Mouse (Mus musculus) kidney, embryonic 16.5 days (tissue): ENCODE data around the gene Dexi. TPM values are rescaled to one million over a fixed set of nuclear protein-coding genes. Genes with fewer than 3 reads are reported as not detected.
A peak's percentile ranks its signal among the peaks of the same experiment; 100 is the strongest.

Experiments
- ATAC-seq: fragments of 200-750 bp; cut with Nextera tagmentation; 2 replicates; pipeline ENCODE4 v1.8.0; 2017; ENCODE audit warnings: moderate TSS enrichment; ENCODE audit not compliant: low FRiP score, low TSS enrichment
- H3K27ac ChIP-seq: fragments of 300-500 bp; sonication (generic); 2 replicates; pipeline ENCODE4 v1.5.1; 2014; ENCODE audit warnings: low read length
- H3K27me3 ChIP-seq: fragments of 300-500 bp; sonication (generic); 2 replicates; pipeline ENCODE4 v1.6.1; 2014; ENCODE audit warnings: low read length, control low read depth, mixed read lengths; ENCODE audit not compliant: insufficient read depth
- H3K36me3 ChIP-seq: fragments of 300-500 bp; sonication (generic); 2 replicates; pipeline ENCODE4 v1.6.1; 2014; ENCODE audit warnings: low read length, control low read depth, mixed read lengths; ENCODE audit not compliant: insufficient read depth
- H3K4me1 ChIP-seq: fragments of 300-500 bp; sonication (generic); 2 replicates; pipeline ENCODE4 v1.6.1; 2014; ENCODE audit warnings: low read length, control low read depth, mixed read lengths; ENCODE audit not compliant: insufficient read depth
- H3K4me2 ChIP-seq: fragments of 300-500 bp; sonication (generic); replicated peaks from 2 replicates; pipeline ENCODE4 v1.6.1; 2014; ENCODE audit warnings: low read depth, low read length
- H3K4me3 ChIP-seq: fragments of 300-500 bp; sonication (generic); 2 replicates; pipeline ENCODE4 v1.5.1; 2014; ENCODE audit warnings: mild to moderate bottlenecking, low read length
- H3K9ac ChIP-seq: fragments of 300-500 bp; sonication (generic); replicated peaks from 2 replicates; pipeline ENCODE4 v1.6.1; 2014; ENCODE audit warnings: low read length
- H3K9me3 ChIP-seq: fragments of 300-500 bp; sonication (generic); 2 replicates; pipeline ENCODE4 v1.6.1; 2016; ENCODE audit warnings: low read length, control low read depth
- WGBS: fragments of 180-500 bp; shearing (Covaris S2); extraction: QIAGEN DNeasy Blood & Tissue Kit; methylation state at CpG from one replicate; pipeline ENCODE4 v1.1.7; 2014; 5-methylcytosine and 5-hydroxymethylcytosine counted together
- polyA plus RNA-seq: library from polyadenylated mRNA; unstranded; fragments of >200 nt; fragmentation: Nextera tagmentation; extraction: Ambion mirVana; gene quantifications from 2 replicates; pipeline ENCODE4 v1.2.1, GENCODE M21; 2015

The Dexi gene
- polyA plus RNA-seq, 1 experiment from 2014 or later: 14.1 TPM

- Histone ChIP-seq H3K4me1 (no peaks in the 10 kb centered on the region), H3K4me2 (no peak overlapping the region), H3K9me3 (no peaks in the 10 kb centered on the region), H3K36me3 (peaks cover 15% of the 10 kb centered on the region), H3K27me3 (no peaks in the 10 kb centered on the region), H3K4me3 (no peak overlapping the region), H3K9ac (no peak overlapping the region), H3K27ac (no peak overlapping the region)
- no peak for ATAC-seq
- WGBS: 64% methylated on average over 5 of the region's 5 CpGs
Observed at GRCm38 (mm10) chr16:10569809-10570395, 27.0 kb upstream of the Dexi start.

GRCm38 (mm10) chr16:10567153-10567552, 24.3 kb upstream of the Dexi start:
- no peaks in the 10 kb centered on the region for H3K9me3 ChIP-seq
- no peak overlapping the region for H3K4me2 ChIP-seq
- no peaks in the 10 kb centered on the region for H3K4me1 ChIP-seq
- whole genome bisulfite sequencing: 77% methylated on average over 4 of the region's 4 CpGs
- ATAC-seq: no peak
- H3K27me3 ChIP-seq: no peaks in the 10 kb centered on the region
- peaks cover 11% of the 10 kb centered on the region; the same call in 1 of the 2 replicates for H3K36me3 ChIP-seq
- H3K9ac ChIP-seq: no peak overlapping the region
- H3K27ac ChIP-seq: no peak overlapping the region
- no peak overlapping the region for H3K4me3 ChIP-seq

- peaks cover 14% of the 10 kb centered on the region for H3K36me3 ChIP-seq
- peak; percentile 69 for ATAC-seq
- H3K4me2 ChIP-seq: no peak overlapping the region
- no peak overlapping the region for H3K27ac ChIP-seq
- H3K27me3 ChIP-seq: no peaks in the 10 kb centered on the region
- 38% methylated on average over 4 of the region's 4 CpGs for WGBS
- H3K9ac ChIP-seq: no peak overlapping the region
- H3K4me1 ChIP-seq: no peaks in the 10 kb centered on the region
- no peak overlapping the region for H3K4me3 ChIP-seq
- H3K9me3 ChIP-seq: no peaks in the 10 kb centered on the region
Observed at GRCm38 (mm10) chr16:10565278-10565885, 22.5 kb upstream of the Dexi start.

GRCm38 (mm10) chr16:10559991-10560390, 17.1 kb upstream of the Dexi start:
- Histone ChIP-seq H3K9me3 (no peaks in the 10 kb centered on the region), H3K9ac (no peak overlapping the region), H3K4me3 (no peak overlapping the region), H3K4me1 (no peaks in the 10 kb centered on the region), H3K27ac (no peak overlapping the region), H3K27me3 (no peaks in the 10 kb centered on the region), H3K36me3 (peaks cover 10% of the 10 kb centered on the region; the same call in 1 of the 2 replicates), H3K4me2 (no peak overlapping the region)
- WGBS: 83% methylated on average over 8 of the region's 8 CpGs
- ATAC-seq: no peak

GRCm38 (mm10) chr16:10553858-10554257, 11.0 kb upstream of the Dexi start:
- no peak overlapping the region for H3K27ac ChIP-seq
- H3K27me3 ChIP-seq: no peaks in the 10 kb centered on the region
- no peak overlapping the region for H3K9ac ChIP-seq
- H3K9me3 ChIP-seq: no peaks in the 10 kb centered on the region
- H3K4me3 ChIP-seq: no peak overlapping the region
- no peak for ATAC-seq
- H3K4me2 ChIP-seq: no peak overlapping the region
- WGBS: 77% methylated on average over 2 of the region's 2 CpGs
- no peaks in the 10 kb centered on the region for H3K4me1 ChIP-seq
- H3K36me3 ChIP-seq: no peaks in the 10 kb centered on the region

GRCm38 (mm10) chr16:10551592-10551991, 8.7 kb upstream of the Dexi start:
- WGBS: 65% methylated on average over 4 of the region's 4 CpGs
- Histone ChIP-seq H3K4me1 (peaks cover 12% of the 10 kb centered on the region), H3K36me3 (no peaks in the 10 kb centered on the region), H3K27me3 (no peaks in the 10 kb centered on the region), H3K9me3 (no peaks in the 10 kb centered on the region), H3K9ac (no peak overlapping the region), H3K4me2 (no peak overlapping the region), H3K27ac (no peak overlapping the region), H3K4me3 (no peak overlapping the region)
- ATAC-seq: no peak

- H3K9ac ChIP-seq: no peak overlapping the region
- H3K4me2 ChIP-seq: no peak overlapping the region
- H3K4me1 ChIP-seq: peaks cover 20% of the 10 kb centered on the region
- no peaks in the 10 kb centered on the region for H3K36me3 ChIP-seq
- ATAC-seq: no peak
- WGBS: 84% methylated on average over 2 of the region's 2 CpGs
- no peaks in the 10 kb centered on the region for H3K27me3 ChIP-seq
- no peaks in the 10 kb centered on the region for H3K9me3 ChIP-seq
- H3K27ac ChIP-seq: no peak overlapping the region
- H3K4me3 ChIP-seq: no peak overlapping the region
Observed at GRCm38 (mm10) chr16:10549600-10549999, 6.7 kb upstream of the Dexi start.

GRCm38 (mm10) chr16:10548938-10549337, 6.1 kb upstream of the Dexi start:
- H3K9ac ChIP-seq: no peak overlapping the region
- WGBS: 75% methylated on average over 3 of the region's 3 CpGs
- no peaks in the 10 kb centered on the region for H3K27me3 ChIP-seq
- no peak overlapping the region for H3K27ac ChIP-seq
- peaks cover 20% of the 10 kb centered on the region for H3K4me1 ChIP-seq
- H3K4me3 ChIP-seq: no peak overlapping the region
- no peaks in the 10 kb centered on the region for H3K9me3 ChIP-seq
- no peak for ATAC-seq
- H3K4me2 ChIP-seq: no peak overlapping the region
- H3K36me3 ChIP-seq: no peaks in the 10 kb centered on the region

GRCm38 (mm10) chr16:10546865-10547264, 4.0 kb upstream of the Dexi start:
- 49% methylated on average over 3 of the region's 3 CpGs for WGBS
- Histone ChIP-seq H3K9ac (no peak overlapping the region), H3K36me3 (no peaks in the 10 kb centered on the region), H3K27ac (no peak overlapping the region), H3K4me1 (peaks cover 24% of the 10 kb centered on the region), H3K27me3 (no peaks in the 10 kb centered on the region), H3K4me2 (0 out of 2 replicates have a peak overlapping the region, but pooled peaks have one; percentile 77), H3K9me3 (no peaks in the 10 kb centered on the region), H3K4me3 (no peak overlapping the region)
- no peak for ATAC-seq

- H3K4me3 ChIP-seq: peak within 1 kb of the TSS; percentile 89
- 0 out of 2 replicates have a peak within 1 kb of the TSS, but pooled peaks have one; percentile 56 for H3K27ac ChIP-seq
- H3K4me2 ChIP-seq: peak within 1 kb of the TSS; percentile 77
- peak; percentile 90 for ATAC-seq
- peak within 1 kb of the TSS; percentile 88 for H3K9ac ChIP-seq
- no peaks in the 10 kb centered on the region for H3K36me3 ChIP-seq
- H3K27me3 ChIP-seq: no peaks in the 10 kb centered on the region
- peaks cover 42% of the 10 kb centered on the region for H3K4me1 ChIP-seq
- under 1% methylated on average over 58 of the region's 58 CpGs for WGBS
- no peaks in the 10 kb centered on the region for H3K9me3 ChIP-seq
Observed at GRCm38 (mm10) chr16:10544995-10545622, 2.3 kb upstream of the Dexi start, which contains the start of gene Clec16a. Gene Clec16a (plus strand): TSS chr16:10545339.
